11 mouse cellular contexts compared by ENCODE assay signal in the genomic region with DNA sequence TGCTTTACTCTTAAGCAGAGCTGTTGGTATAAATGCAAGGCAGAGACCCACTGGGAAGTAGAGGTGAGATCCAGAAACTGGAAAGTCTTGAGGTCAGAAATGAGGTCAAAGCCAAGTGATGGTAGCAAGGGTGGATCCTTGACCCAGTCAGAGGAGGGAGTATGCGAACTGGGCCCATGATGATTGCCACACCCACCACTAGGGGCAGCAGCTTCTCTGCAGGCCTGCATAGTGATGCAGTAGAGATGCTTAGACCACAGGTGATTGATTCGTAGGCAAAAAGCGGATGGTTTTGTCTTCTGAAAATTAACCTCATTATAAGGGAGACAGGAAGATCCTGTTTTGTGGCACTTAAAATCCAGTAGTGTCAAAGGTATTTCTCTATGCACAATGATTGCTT. TPM values are rescaled to one million over a fixed set of nuclear protein-coding genes. Genes with fewer than 3 reads are reported as not detected.
A peak's percentile ranks its signal among the peaks of the same experiment; 100 is the strongest.
DNase-seq lines count a peak whose midpoint lies in the region; ATAC-seq and TF ChIP-seq lines count a peak whose summit lies in the region.
"Had no signal": no experiment of that assay in that cellular context is flagged by ENCODE, and none has a peak within 500 bp of the region (broad histone marks: within the 10 kb centered on the region; RNA-seq: fewer than 3 reads in every experiment).

No protein-coding gene starts in this region.

- no peak overlapping the region for H3K9ac ChIP-seq in forebrain, postnatal 0 days
- H3K9ac ChIP-seq in forebrain, embryonic 16.5 days (replicated peaks; ENCODE audit: low read depth, low read length): no peak overlapping the region
- H3K9ac ChIP-seq in liver, embryonic 14.5 days (replicated peaks): no peak overlapping the region
- H3K9ac ChIP-seq in liver, embryonic 11.5 days (ENCODE audit: low read depth, low read length): no peak overlapping the region
- H3K9ac ChIP-seq: heart, embryonic 12.5 days had no signal

- H3K27ac ChIP-seq in forebrain, postnatal 0 days (ENCODE audit: low read depth, low read length): no peak overlapping the region
- no peak overlapping the region for H3K27ac ChIP-seq in forebrain, embryonic 16.5 days (ENCODE audit: low read length)
- H3K27ac ChIP-seq in liver, embryonic 14.5 days: no peak overlapping the region
- H3K27ac ChIP-seq in liver, embryonic 11.5 days (ENCODE audit: low read depth, low read length): no peak overlapping the region

- intact Hi-C loops in left cerebral cortex, postnatal 14 days (cut with DNase I): no loop called here

- H3K36me3 ChIP-seq in forebrain, postnatal 0 days (ENCODE audit: insufficient read depth): no peaks in the 10 kb centered on the region
- no peaks in the 10 kb centered on the region for H3K36me3 ChIP-seq in forebrain, embryonic 16.5 days (ENCODE audit: control insufficient read depth, insufficient read depth)
- H3K36me3 ChIP-seq in liver, embryonic 14.5 days (replicated peaks; ENCODE audit: control insufficient read depth, insufficient read depth, low read depth): no peaks in the 10 kb centered on the region
- H3K36me3 ChIP-seq in liver, embryonic 11.5 days (ENCODE audit: control insufficient read depth, insufficient read depth, low read length): no peaks in the 10 kb centered on the region
- no peaks in the 10 kb centered on the region for H3K36me3 ChIP-seq in E14TG2a.4 (ENCODE audit: insufficient read depth, low read length)
- H3K36me3 ChIP-seq: heart, embryonic 12.5 days had no signal

- WGBS in forebrain, postnatal 0 days: 80% methylated on average over 3 of the region's 3 CpGs
- 82% methylated on average over 3 of the region's 3 CpGs for WGBS in forebrain, embryonic 16.5 days
- 81% methylated on average over 3 of the region's 3 CpGs for WGBS in liver, embryonic 14.5 days (ENCODE audit: insufficient replicate concordance)
- WGBS in liver, embryonic 11.5 days: 80% methylated on average over 3 of the region's 3 CpGs

- H3K4me2 ChIP-seq in forebrain, postnatal 0 days (ENCODE audit: low read depth): no peak overlapping the region
- H3K4me2 ChIP-seq in forebrain, embryonic 16.5 days (ENCODE audit: low read length): no peak overlapping the region
- H3K4me2 ChIP-seq in liver, embryonic 14.5 days (ENCODE audit: low read depth): no peak overlapping the region
- no peak overlapping the region for H3K4me2 ChIP-seq in liver, embryonic 11.5 days
- H3K4me2 ChIP-seq: heart, embryonic 12.5 days had no signal

- H3K9me3 ChIP-seq in forebrain, postnatal 0 days (ENCODE audit: low read length): no peaks in the 10 kb centered on the region
- no peaks in the 10 kb centered on the region for H3K9me3 ChIP-seq in forebrain, embryonic 16.5 days (ENCODE audit: control insufficient read depth, low read length)
- H3K9me3 ChIP-seq in liver, embryonic 14.5 days (ENCODE audit: control insufficient read depth, low read length): no peaks in the 10 kb centered on the region
- H3K9me3 ChIP-seq in liver, embryonic 11.5 days (ENCODE audit: control insufficient read depth, low read length): no peaks in the 10 kb centered on the region
- no peaks in the 10 kb centered on the region for H3K9me3 ChIP-seq in E14TG2a.4 (ENCODE audit: low read length)
- H3K9me3 ChIP-seq: heart, embryonic 12.5 days had no signal

- no peak overlapping the region for H3K4me3 ChIP-seq in forebrain, postnatal 0 days (ENCODE audit: low read depth, low read length)
- no peak overlapping the region for H3K4me3 ChIP-seq in forebrain, embryonic 16.5 days (replicated peaks; ENCODE audit: low read length)
- H3K4me3 ChIP-seq in liver, embryonic 14.5 days (ENCODE audit: insufficient read depth in 1 of 2, low read depth in 2 of 2, low read length in 2 of 2): no peak overlapping the region
- H3K4me3 ChIP-seq in liver, embryonic 11.5 days (ENCODE audit: low read depth, low read length): no peak overlapping the region
- H3K4me3 ChIP-seq in E14TG2a.4 (replicated peaks; ENCODE audit: low read length): no peak overlapping the region
- H3K4me3 ChIP-seq: heart, embryonic 12.5 days had no signal

- no peaks in the 10 kb centered on the region for H3K27me3 ChIP-seq in forebrain, postnatal 0 days (ENCODE audit: insufficient read depth, low read length)
- H3K27me3 ChIP-seq in forebrain, embryonic 16.5 days (replicated peaks; ENCODE audit: control insufficient read depth, insufficient read depth, low read length): no peaks in the 10 kb centered on the region
- no peaks in the 10 kb centered on the region for H3K27me3 ChIP-seq in liver, embryonic 14.5 days (ENCODE audit: control insufficient read depth, insufficient read depth, low read length)
- no peaks in the 10 kb centered on the region for H3K27me3 ChIP-seq in liver, embryonic 11.5 days (replicated peaks; ENCODE audit: control insufficient read depth, insufficient read depth, low read length)
- no peaks in the 10 kb centered on the region for H3K27me3 ChIP-seq in E14TG2a.4 (ENCODE audit: insufficient read depth, low read length)
- H3K27me3 ChIP-seq: heart, embryonic 12.5 days had no signal

- no peaks in the 10 kb centered on the region for H3K4me1 ChIP-seq in forebrain, postnatal 0 days (ENCODE audit: insufficient read depth)
- H3K4me1 ChIP-seq in forebrain, embryonic 16.5 days (replicated peaks; ENCODE audit: control insufficient read depth, insufficient read depth, low read length): no peaks in the 10 kb centered on the region
- H3K4me1 ChIP-seq in liver, embryonic 14.5 days (replicated peaks; ENCODE audit: control insufficient read depth in 2 of 2, insufficient read depth in 2 of 2, low read length in 1 of 2): 0 out of 4 replicates have a peak, but pooled peaks cover 0 to 2% of the 10 kb centered on the region in 2 experiments
- no peaks in the 10 kb centered on the region for H3K4me1 ChIP-seq in liver, embryonic 11.5 days (replicated peaks; ENCODE audit: control insufficient read depth, insufficient read depth, low read length)
- no peaks in the 10 kb centered on the region for H3K4me1 ChIP-seq in E14TG2a.4 (replicated peaks; ENCODE audit: low read depth, low read length)

- TF ChIP-seq EP300 in liver, embryonic 14.5 days (IDR thresholded peaks at IDR 0.05; ENCODE audit: low read depth): no peak

- peak; percentile 48 for TF ChIP-seq CTCF in forebrain, postnatal 0 days (IDR thresholded peaks at IDR 0.05; ENCODE audit: low read depth)
- peak; percentile 58 for TF ChIP-seq CTCF in liver, embryonic 14.5 days (IDR thresholded peaks at IDR 0.05; ENCODE audit: low read depth)
- peak; percentile 85 for TF ChIP-seq CTCF in E14TG2a.4 (conservative IDR thresholded peaks at IDR 0.05; ENCODE audit: low read length)

- DNase-seq in forebrain, postnatal 0 days: no peak
- no peak for DNase-seq in liver, embryonic 14.5 days (ENCODE audit: low read depth in 3 of 3, low spot score in 3 of 3)
- no peak for DNase-seq in liver, embryonic 11.5 days (ENCODE audit: low spot score)
- DNase-seq in brain, adult 2 months (ENCODE audit: low read depth, low spot score): peak; percentile 16
- no peak for DNase-seq in left cerebral cortex, postnatal 14 days (ENCODE audit: low spot score in 2 of 2)
- DNase-seq in urinary bladder, postnatal 4 days (ENCODE audit: low spot score in 2 of 2): no peak

- no peak for ATAC-seq in forebrain, postnatal 0 days
- no peak for ATAC-seq in forebrain, embryonic 16.5 days
- no peak for ATAC-seq in liver, embryonic 14.5 days (ENCODE audit: insufficient read depth)
- ATAC-seq in liver, embryonic 11.5 days (replicated peaks; ENCODE audit: low FRiP score): no peak
- ATAC-seq: forebrain, embryonic 14.5 days had no signal

RNA-seq across cellular contexts. Expression of gene Ripply2, which starts 59.6 kb away (rescaled TPM):
- total RNA-seq in forebrain, postnatal 0 days (2014; rRNA removed): 3.5 and 5.6 TPM in 2 replicates
- polyA plus RNA-seq in forebrain, postnatal 0 days (2015; fragmentation: Nextera tagmentation; extraction: Ambion mirVana): 13.0 and 13.2 TPM in 2 replicates
- 5.1 and 6.1 TPM in 2 replicates for polyA plus RNA-seq in forebrain, embryonic 16.5 days (2015; fragmentation: Nextera tagmentation; extraction: Ambion mirVana)
- polyA plus RNA-seq in liver, embryonic 14.5 days (2012; rRNA removed): not detected in 2 replicates
- not detected in 2 replicates for polyA plus RNA-seq in liver, embryonic 14.5 days (2014; fragmentation: Nextera tagmentation; extraction: Ambion mirVana)
- not detected in 2 replicates for polyA plus RNA-seq in liver, embryonic 11.5 days (2014; fragmentation: Nextera tagmentation; extraction: Ambion mirVana)
- 1 to 10 TPM; 4.2 to 7.5 TPM for total RNA-seq in left cerebral cortex, postnatal 14 days (2021)
- polyA plus RNA-seq: lung, embryonic 16.5 days had no signal
